ENCODE assay signal across 8 mouse cellular contexts in genomic region chr11:84042808-84043762, GRCm38 (mm10). TPM values are rescaled to one million over a fixed set of nuclear protein-coding genes. Genes with fewer than 3 reads are reported as not detected.
DNase-seq lines count a peak whose midpoint lies in the region; ATAC-seq lines count a peak whose summit lies in the region.

No protein-coding gene starts in this region.

- WGBS in neural tube, embryonic 11.5 days, result 40% methylated on average over 14 of the region's 14 CpGs

- peaks cover 2% of the 10 kb centered on the region; the same call in 1 of the 2 replicates for H3K36me3 ChIP-seq in neural tube, embryonic 11.5 days (ENCODE audit: control insufficient read depth, insufficient read depth, low read length)

- peak; percentile 90 for ATAC-seq in neural tube, embryonic 11.5 days (ENCODE audit: insufficient read depth, low FRiP score, low TSS enrichment)

- no peak overlapping the region for H3K4me2 ChIP-seq in neural tube, embryonic 11.5 days (ENCODE audit: low read depth)

- H3K27me3 ChIP-seq in neural tube, embryonic 11.5 days (ENCODE audit: control insufficient read depth, insufficient read depth, low read length), result no peaks in the 10 kb centered on the region

- H3K4me3 ChIP-seq in neural tube, embryonic 11.5 days (ENCODE audit: low read depth, low read length), result no peak overlapping the region

- H3K9me3 ChIP-seq in neural tube, embryonic 11.5 days (ENCODE audit: control insufficient read depth, low read length), result no peaks in the 10 kb centered on the region

- peak overlapping the region; percentile 53 for H3K27ac ChIP-seq in neural tube, embryonic 11.5 days (ENCODE audit: low read depth, low read length)

- peaks cover 16% of the 10 kb centered on the region for H3K4me1 ChIP-seq in neural tube, embryonic 11.5 days (ENCODE audit: control insufficient read depth, insufficient read depth, low read length)

- peak; percentile 61 for DNase-seq in CD4-positive helper T cell, adult 2 months (ENCODE audit: low read depth, low spot score)
- DNase-seq in Muller cell, postnatal 12 days (ENCODE audit: inconsistent ontology term), result peak; percentile 88
- DNase-seq in fibroblast of lung, adult 2 months (ENCODE audit: low read depth), result peak; percentile 37
- DNase-seq in layer of hippocampus, adult 9-10 months (ENCODE audit: low spot score), result peak; percentile 61
- peak; percentile 78 for DNase-seq in neural tube, embryonic 11.5 days (ENCODE audit: low spot score)
- DNase-seq in yolk sac, embryonic 10.5 days (ENCODE audit: low spot score), result no peak
- DNase-seq in ovary, postnatal 10 days (ENCODE audit: low spot score), result no peak
- DNase-seq in kidney, postnatal 36 days, result no peak

- no peak overlapping the region for H3K9ac ChIP-seq in neural tube, embryonic 11.5 days (ENCODE audit: low read length)

RNA-seq across cellular contexts. Expression of gene Dusp14, which starts 26.0 kb away (rescaled TPM):
- polyA plus RNA-seq in neural tube, embryonic 11.5 days (2014; fragmentation: Nextera tagmentation; extraction: Ambion mirVana), result 12.3 and 13.1 TPM in 2 replicates

Comparison
In these comparisons a context has a peak if more than half of its experiments do, and no peak if none do; other contexts are left out.
1. DNase-seq: peak in CD4-positive helper T cell, adult 2 months (single experiment), Muller cell, postnatal 12 days (single experiment), fibroblast of lung, adult 2 months (single experiment), layer of hippocampus, adult 9-10 months (single experiment) and neural tube, embryonic 11.5 days (single experiment); none in yolk sac, embryonic 10.5 days (single experiment), ovary, postnatal 10 days (single experiment) and kidney, postnatal 36 days (0 of 2).